Mouse (Mus musculus) right cerebral cortex, postnatal 25 days (tissue): ENCODE measurements at regions not wholly inside any gene's neighbourhood (a gene's known extent, or its start where the extent isn't known, plus 50 kb on each side); places are given as distances from the start of the nearest gene placed in this dataset.

Experiments used
- DNase-seq: peaks from one replicate; pipeline ENCODE4 v3.0.0; 2022

DNA sequence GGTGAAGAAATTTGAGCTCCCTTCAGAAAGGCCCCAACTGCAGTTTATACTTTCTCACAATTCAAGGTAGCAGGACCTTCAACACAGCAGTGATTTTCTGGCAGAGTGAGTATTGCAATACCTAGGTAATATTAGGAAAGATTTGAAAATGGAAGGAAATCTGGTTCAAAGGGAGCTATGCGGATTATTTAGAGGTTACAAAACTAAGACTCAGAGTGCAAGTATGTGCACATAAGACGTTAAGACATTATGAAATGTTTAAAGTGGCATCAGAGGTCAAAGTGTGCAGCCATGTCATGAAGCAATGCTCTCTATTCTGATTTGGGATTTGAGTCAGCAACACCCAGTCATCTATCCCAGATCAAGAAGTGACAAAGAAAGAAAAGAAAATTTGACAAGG is 164.6 kb downstream of the Ptn start:
- no peak for DNase-seq

DNA sequence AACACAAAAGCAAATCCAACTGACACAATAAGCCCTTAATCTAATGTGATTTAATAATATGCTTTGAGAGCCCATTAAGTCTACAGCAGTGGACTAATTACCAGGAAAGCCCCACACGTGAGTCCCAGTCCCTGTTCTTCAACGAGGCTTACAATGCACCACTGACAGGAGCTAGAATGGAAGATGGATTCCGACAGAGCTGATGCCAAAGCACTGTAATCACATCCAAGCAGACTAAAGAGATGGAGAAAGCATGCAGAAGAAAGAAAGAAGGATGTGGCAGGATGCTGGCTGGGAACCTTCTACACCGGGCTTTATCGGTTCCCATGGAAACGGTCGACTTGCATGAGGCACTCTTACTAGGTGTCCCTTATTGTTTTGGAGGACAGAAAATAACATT is 165.1 kb downstream of the Ptn start:
- no peak for DNase-seq

DNA sequence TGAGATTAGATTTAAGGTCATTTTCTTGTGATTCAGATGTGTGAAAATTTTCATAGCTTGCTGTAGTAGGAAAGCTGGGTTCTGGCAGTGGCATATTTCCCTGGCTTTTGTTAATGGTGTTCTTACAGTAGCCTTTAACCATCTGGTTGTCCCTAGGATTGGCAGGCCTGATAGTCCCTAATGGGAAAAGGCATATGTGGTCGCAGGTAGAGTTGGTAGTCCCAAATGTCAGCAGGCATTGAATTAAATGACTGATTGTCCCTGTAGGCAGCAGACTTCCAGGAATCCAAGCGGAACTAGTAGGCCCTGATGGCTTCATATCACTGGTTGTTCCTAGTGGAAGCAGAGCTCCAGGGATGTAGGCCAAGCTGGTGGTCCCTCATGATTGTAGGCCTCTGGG is 173.0 kb downstream of the Ptn start:
- DNase-seq = no peak

DNA sequence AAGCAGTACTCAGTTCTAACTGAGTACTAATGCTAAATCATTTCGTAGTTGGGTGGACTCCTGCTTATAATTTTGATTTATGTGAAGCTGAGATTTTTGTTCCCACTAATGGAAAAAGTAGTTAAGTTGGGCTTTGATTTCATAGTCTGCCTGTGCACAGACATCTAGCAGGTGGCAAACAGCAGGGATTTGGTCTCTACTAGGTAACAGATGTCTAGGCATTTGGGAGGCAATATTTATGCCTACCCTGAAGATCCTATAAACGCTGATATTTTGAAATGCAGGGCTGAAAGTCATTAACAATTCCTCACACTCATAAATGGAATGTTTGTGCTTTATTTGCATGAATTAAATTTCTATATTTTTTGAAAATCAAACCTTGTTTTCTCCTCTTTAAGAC is 182.4 kb downstream of the Ptn start:
- DNase-seq = no peak

DNA sequence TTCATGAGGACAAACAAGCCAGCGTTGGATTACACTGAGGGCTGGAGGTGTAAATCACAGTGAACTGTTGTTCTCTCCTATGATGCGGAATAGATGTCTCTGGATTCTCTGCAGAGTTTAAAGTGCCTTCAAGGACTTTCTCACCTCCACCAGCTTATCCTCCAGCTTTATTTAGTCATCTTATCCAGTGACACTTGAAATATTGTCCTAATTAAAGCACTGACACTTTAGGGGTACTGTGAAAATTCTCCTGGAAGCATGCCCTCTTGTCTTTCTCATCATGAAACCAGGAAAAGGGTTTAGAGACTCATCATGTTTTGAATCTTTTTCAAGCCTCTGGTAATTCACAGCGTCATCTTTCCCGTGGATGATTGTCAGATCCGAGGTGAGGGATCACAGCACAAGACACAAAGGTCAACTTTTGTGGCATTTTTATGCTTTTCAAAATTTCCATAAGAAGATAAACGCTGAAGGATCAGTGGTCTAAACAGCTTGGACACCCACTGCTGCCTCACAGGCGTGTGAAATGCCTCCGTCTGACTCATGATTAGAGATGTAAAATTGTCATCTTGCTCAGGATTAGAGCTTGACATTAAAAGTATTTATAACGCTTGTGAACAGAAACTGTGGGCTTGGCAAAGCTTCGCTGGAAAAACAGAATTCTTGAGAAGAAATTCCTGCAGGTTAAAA is 201.6 kb downstream of the Ptn start:
- DNase-seq = peak; percentile 9

DNA sequence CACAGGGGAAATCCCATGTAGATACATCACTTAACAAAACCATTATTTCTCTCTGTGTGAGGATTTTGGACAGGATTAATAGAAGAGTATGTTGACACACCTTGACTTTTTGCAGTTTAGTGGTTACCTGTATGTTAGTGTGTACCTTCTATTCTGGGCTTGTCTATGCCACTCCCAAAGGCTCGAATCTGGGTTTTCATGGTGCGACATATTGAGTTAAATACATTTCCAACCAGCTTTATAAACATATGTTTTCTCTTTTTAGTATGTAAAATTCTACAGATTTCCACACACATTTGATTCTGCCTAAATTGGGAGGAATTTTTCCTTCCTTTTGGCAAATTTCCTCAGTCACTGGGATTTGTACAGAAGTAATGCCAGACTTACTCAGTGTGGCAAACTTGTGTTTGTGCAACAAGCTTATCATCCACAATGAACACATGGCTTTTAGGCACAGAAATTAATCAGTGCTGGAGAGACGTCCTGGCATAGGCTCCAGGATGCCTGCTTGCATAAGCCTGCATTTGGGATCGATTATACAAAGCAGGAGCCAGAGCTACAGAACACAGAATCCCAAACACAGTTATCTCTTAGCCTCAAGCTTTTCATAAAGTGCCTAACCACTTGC is 204.3 kb downstream of the Ptn start:
- DNase-seq = peak; percentile 23

DNA sequence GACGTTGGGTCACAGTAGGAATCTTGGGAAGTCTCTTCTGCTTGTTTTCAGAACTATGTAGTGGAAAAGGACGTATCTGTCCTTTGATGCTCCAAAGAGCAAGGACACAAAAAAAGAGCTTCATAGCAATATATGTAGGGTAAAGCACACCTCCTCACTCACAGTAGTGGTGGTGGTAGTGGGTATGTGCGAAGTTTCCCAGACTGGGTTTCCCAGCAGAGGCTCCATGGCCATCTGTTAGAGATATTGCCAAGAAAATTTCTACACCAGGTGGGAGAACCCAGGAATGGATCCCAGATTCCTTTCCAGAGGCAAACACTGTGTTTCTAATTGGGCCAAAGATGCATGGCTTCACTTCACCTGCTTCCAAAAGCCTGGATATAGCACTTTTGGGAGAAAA is 205.2 kb downstream of the Ptn start:
- peak; percentile 70 for DNase-seq

DNA sequence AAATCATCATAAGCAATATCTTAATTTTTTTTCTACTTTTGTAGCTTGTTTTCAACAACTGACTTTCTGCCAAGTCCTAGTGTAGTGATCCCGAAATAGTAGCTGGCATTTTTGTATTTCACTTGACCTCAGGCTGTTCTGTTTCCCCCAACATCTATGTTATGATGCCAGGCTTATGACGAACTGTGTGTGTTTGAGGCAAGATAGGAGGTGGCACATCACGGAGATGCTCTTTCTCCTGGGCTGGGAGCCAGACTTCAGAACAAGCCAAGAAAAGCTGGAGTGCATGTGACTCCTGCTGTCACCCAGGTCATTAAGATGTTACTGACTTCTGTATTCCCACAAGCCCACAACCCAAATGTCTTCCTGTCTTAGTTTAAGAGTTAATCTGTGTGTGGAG is 208.7 kb downstream of the Chrm2 start:
- DNase-seq = no peak

DNA sequence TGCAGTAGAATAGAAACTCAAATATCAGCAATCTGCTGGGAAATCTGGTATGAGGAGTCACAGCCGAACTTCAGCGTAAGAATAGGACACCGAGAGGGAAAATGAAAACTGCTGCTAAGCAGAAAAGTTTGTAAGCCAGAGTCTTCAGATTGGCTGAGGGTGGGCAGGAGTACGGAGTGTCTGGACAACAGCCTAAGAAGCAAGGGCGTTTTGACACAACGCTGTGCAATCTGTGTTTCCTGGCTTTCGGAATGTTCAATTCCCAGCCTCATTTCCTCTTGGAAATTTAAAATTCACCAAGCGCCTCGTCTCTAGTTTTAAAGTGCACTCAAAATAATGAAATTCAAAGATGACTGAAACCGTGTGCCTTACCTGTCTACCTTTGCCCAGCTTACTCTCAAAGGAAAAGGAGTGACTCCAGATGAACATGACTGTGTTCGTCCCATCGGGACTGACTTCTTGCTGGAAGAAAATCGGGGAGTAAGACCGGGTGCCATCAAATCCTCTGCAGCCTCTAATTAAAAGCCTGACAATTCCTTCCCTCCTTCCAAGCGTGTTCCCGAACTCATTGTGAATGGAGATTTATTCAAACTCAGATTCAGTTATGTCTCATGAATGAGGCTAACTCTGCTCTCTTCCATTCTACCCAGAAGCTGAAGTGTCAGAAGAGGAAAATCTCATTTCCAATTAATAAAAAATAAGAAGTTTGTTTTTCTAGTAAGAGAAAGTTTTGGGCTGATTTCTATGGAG is 203.2 kb downstream of the Chrm2 start:
- peak; percentile 20 for DNase-seq

DNA sequence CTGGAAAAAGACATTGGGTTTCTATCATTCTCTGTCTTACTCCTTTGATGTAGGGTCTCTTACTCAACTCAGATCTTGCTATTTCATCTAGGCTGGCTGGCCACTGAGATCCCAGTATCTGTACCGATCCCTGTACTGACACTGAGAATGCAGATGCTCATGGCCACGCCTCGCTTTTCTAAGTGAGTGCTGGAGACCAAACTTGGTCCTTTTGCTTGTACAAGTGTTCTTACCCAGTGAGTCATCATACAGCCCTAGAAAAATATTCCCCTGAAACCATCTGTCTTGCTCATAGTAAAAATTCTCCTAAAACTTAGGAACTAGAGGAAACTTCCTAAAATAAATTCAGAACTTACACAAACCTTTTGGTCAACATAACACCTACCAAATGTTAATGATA is 193.2 kb downstream of the Chrm2 start:
- no peak for DNase-seq
